Mouse (Mus musculus): Measurements from ENCODE around the gene Npas3.

The Npas3 gene

GRCm38 (mm10) chr12:53416096-53416495, 167.6 kb downstream of the Npas3 start:
- peak in 1 of 2 experiments; percentile 8 for DNase-seq

DNA sequence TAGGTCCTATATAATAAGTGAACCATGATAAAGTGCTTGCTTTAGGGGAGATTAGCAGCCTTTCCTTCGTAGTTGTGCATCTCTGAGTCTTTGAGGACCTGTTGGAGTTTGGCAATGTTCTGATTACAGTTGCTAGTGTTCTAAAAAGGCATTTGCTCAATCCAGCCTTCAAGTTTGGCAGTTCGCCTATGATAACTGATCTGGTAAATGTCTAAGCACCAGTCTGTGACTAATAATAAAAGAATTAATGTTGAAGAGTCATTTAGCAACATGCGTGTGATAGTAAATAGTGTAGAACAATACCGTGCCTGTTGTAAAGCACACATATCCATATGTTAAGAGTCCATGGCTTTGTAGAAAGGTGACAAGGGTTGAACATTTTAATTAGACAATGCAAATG, 173.2 kb downstream of the Npas3 start:
- no peak for DNase-seq

DNA sequence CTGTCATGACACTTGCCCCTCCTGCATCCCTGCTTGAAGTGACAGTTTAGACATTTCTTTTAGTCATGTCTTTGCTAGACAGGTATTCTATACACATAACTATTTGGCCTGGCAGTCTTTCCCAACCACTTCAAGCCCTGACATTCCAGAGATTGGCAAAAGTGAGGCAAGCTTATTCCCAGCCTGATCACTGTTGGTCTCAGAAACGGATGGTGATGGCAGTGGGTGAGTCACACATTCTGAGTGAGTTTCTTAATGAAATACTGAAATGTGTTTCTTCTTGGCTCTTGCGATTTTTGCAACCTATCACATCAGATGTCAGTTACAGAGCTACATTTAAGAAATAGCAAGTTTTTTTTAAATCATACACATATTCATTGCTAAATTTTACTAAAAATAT, 175.2 kb downstream of the Npas3 start:
- DNase-seq = no peak

- no peak for DNase-seq
Measured at GRCm38 (mm10) chr12:53426006-53426405, 177.5 kb downstream of the Npas3 start.

DNA sequence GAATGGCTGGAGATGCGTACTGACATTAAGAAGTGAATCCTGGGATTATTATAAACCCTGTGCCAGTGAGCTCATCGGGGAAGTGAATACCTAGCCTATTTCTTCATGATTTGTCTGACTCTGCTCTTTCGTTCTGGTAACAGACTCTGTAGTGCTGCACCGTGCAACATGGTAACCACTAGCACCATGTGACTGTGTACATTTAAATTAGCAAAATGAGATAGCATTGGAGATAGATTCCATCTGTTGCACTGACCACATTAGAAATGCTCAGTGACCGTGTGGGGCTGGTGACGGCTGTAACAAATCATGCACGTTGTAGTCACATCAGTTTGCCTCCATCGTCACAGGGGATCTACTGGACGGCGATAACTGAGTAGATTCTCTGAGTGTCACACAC, 178.7 kb downstream of the Npas3 start:
- DNase-seq = no peak

- DNase-seq = no peak
Measured at GRCm38 (mm10) chr12:53442029-53442428, 193.6 kb downstream of the Npas3 start.

GRCm38 (mm10) chr12:53447469-53447868, 199.0 kb downstream of the Npas3 start:
- no peak for DNase-seq

GRCm38 (mm10) chr12:53448040-53448439, 199.6 kb downstream of the Npas3 start:
- DNase-seq = no peak

- no peak for DNase-seq
Measured at GRCm38 (mm10) chr12:53467549-53467948, 219.1 kb downstream of the Npas3 start.

- DNase-seq = no peak
Measured at GRCm38 (mm10) chr12:53474486-53474885, 226.0 kb downstream of the Npas3 start.

DNA sequence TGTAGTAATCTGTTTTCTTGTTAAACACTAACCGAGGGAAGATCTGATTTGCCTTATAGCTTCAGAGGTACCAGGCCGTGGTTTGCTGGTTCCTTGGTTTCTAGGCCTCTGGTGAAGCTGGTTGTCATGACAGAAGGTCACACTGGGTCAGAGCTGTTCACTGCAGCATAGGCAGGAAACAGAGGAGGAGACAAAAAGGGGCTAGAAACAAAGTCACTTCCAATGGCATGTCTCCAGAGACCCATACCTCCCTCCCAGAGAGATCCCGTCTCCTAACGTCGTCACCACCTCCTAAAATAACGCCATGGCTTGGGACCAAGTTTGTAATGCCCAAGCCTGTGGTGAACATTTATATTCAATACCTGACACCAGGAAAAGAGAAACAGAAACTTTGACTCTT, 236.4 kb downstream of the Npas3 start:
- DNase-seq = no peak

- DNase-seq = no peak
Measured at GRCm38 (mm10) chr12:53496386-53496785, 247.9 kb downstream of the Npas3 start.

- DNase-seq = no peak
Measured at GRCm38 (mm10) chr12:53514885-53515284, 266.4 kb downstream of the Npas3 start.

GRCm38 (mm10) chr12:53519556-53519955, 271.1 kb downstream of the Npas3 start:
- DNase-seq = peak in 1 of 2 experiments; percentile 16

GRCm38 (mm10) chr12:53522631-53523030, 274.2 kb downstream of the Npas3 start:
- no peak for DNase-seq

GRCm38 (mm10) chr12:53527046-53527445, 278.6 kb downstream of the Npas3 start:
- no peak for DNase-seq

DNA sequence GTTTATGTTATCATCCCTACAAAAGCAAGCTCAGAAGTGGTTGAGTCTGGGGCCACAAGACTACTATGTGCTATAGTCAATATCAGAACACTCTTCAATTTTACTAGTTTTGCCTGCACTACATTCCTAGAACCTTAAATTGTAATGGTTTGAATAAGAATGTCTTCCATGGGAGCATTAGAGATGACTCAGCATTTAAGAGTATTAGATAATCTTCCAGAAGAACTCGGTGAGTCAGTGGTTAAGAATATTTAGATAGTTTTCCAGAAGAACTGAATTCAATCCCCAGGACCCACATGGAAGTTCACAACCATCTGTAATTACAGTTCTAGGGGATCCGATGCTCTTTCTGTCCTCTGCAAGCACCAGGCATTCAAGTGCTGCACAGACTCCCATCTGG, 280.9 kb downstream of the Npas3 start:
- DNase-seq = no peak

DNA sequence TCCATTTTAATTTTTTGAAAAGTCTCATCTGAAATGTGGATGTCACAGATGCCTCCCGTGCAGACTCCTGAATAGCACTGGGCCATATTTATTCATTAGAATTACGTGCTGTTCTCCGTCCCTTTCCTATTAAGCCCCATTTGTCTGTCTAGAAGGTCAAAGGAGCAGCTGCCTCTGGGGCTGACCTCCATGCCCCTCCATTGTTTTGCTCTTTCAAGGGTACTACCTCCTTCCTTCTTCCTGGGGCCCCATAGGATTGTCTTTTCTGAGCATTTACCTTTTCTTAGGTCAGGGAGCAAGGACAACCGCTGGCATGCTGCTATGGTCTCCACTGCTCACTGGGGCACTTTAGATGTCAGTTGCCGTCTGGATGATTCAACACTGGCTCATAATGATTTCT, 288.3 kb downstream of the Npas3 start:
- DNase-seq = no peak

DNA sequence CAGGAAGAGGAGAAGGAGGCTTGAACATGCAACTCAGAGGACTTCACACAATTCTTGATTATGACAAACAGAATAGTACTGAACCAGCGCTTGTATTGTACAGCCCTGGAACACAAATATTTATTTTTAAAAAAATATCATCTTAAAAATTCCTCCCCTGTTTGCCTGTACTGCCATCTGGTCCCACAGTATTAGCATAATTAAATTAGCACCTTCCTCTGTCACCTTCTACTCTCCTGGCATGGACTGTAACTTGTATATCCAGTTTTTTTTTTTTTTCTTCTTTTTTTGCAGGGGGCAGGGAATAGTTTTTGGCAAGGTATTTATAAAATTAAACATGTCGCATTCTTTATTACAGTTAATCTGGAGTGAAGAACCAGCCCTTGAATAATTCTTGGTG, 307.9 kb downstream of the Npas3 start:
- DNase-seq = no peak

GRCm38 (mm10) chr12:53558259-53558658, 309.8 kb downstream of the Npas3 start:
- DNase-seq = peak in 1 of 2 experiments; percentile 1

- DNase-seq = no peak
Measured at GRCm38 (mm10) chr12:53566712-53567387, 318.4 kb downstream of the Npas3 start.

GRCm38 (mm10) chr12:53581181-53581580, 332.7 kb downstream of the Npas3 start:
- no peak for DNase-seq

DNA sequence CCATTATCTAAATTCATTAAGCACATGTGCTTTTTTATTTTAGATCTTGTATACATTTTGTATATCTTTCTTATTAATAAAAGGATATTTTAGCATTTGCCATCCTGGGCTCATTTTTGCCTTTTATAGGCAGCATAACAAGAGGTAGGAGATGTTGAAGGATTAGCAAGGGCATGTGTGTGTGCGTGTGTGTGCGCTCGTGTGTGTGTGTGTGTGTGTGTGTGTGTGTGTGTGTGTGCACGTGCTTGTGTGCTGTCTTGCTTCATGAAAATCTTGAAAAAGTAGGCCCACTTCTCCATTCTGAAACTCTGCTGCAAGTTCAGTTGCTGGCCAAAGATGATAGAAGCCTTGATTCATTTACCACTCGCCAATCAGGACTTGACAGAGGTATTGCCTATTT, 338.8 kb downstream of the Npas3 start:
- DNase-seq = no peak

DNA sequence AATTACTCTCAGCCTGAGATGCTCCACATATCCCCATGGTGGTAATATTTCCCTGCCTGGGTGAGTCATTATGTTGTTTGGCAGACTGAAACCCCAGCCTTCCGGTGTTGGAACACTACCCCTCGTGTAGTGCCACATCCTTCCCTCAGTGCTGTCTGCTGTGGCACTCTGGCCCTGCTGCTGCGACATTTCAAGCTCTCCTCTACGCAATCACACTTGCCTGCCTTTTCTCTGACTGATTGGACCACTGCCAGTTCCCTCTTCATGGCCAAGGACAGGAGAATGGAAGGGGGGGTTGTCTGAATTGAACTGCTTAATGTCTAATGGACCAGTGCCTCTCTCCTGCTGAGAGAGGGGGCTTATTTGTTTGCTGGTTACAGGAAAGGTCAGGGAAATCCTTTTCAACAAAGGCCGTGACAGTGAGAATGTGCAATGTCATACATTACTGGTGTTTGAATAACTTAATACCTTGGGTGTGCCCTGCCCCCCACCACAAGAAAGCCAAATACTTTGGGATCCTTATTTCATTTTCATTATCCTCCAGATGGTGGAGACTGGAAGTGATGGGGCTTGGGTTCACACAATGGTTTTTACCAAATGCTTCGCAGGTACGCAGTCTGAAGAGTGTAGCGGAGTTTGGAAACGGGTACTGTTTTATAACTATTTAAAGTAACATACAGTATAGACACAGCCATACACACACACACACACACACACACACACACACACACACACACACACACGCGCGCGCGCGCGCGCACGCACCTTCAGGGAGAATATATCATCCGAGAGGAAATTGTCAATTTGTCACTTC, 339.4 kb downstream of the Npas3 start:
- peak in 1 of 2 experiments; percentile 1 for DNase-seq

All from kidney, postnatal 36 days (tissue).